Mouse (Mus musculus) myocyte (in vitro differentiated cells): ENCODE measurements around the gene Kcnk12. TPM values are rescaled to one million over a fixed set of nuclear protein-coding genes. Genes with fewer than 3 reads are reported as not detected.

Source experiments
- H3K27me3 ChIP-seq: one replicate; pipeline ENCODE4 v1.6.1; 2011; ENCODE audit not compliant: control insufficient read depth, insufficient read depth, insufficient read length
- H3K36me3 ChIP-seq: one replicate; pipeline ENCODE4 v1.6.1; 2011; ENCODE audit not compliant: control insufficient read depth, insufficient read depth
- H3K4me2 ChIP-seq: one replicate; pipeline ENCODE4 v1.6.1; 2011; ENCODE audit warnings: low read depth, control low read depth
- H3K4me3 ChIP-seq: one replicate; pipeline ENCODE4 v1.5.1; 2011; ENCODE audit warnings: mild to moderate bottlenecking, control low read depth, moderate library complexity
- H3K79me2 ChIP-seq: one replicate; pipeline ENCODE4 v1.6.1; 2011; ENCODE audit not compliant: control insufficient read depth, insufficient read depth
- H3ac ChIP-seq: one replicate; pipeline ENCODE4 v1.6.1; 2011; ENCODE audit not compliant: control insufficient read depth, insufficient read length
- CEBPB ChIP-seq: IDR thresholded peaks from 2 replicates; pipeline ENCODE4 v1.6.1; 2011; ENCODE audit warnings: mild to moderate bottlenecking, moderate library complexity; ENCODE audit not compliant: poor library complexity, insufficient read depth, severe bottlenecking
- E2F4 ChIP-seq: IDR thresholded peaks from one replicate; pipeline ENCODE4 v1.6.1; 2011; ENCODE audit warnings: mild to moderate bottlenecking, control low read depth, moderate library complexity; ENCODE audit not compliant: insufficient read depth
- MAX ChIP-seq: IDR thresholded peaks from one replicate; pipeline ENCODE4 v1.6.1; 2011; ENCODE audit warnings: low read depth, mild to moderate bottlenecking, control low read depth
- MYOD1 ChIP-seq, 3 experiments: IDR thresholded peaks; one replicate each; pipeline ENCODE4 v1.6.1; 2011; ENCODE audit warnings: control low read depth in 2 of 3, low read depth in 2 of 3, mild to moderate bottlenecking in 2 of 3, moderate library complexity in 1 of 3; ENCODE audit not compliant: insufficient read length in 2 of 3, control insufficient read depth in 1 of 3
- MYOG ChIP-seq, 3 experiments: IDR thresholded peaks; one replicate each; pipeline ENCODE4 v1.6.1; 2011; ENCODE audit warnings: control low read depth in 2 of 3, low read depth in 2 of 3, mild to moderate bottlenecking in 2 of 3; ENCODE audit not compliant: insufficient read length in 2 of 3, control insufficient read depth in 1 of 3, insufficient read depth in 1 of 3
- POLR2A ChIP-seq: IDR thresholded peaks from one replicate; pipeline ENCODE4 v1.6.1; 2011; ENCODE audit warnings: low read depth, mild to moderate bottlenecking, control low read depth, moderate library complexity; ENCODE audit not compliant: insufficient read length
- POLR2AphosphoS2 ChIP-seq: IDR thresholded peaks from one replicate; pipeline ENCODE4 v1.6.1; 2011; ENCODE audit warnings: low read depth, control low read depth; ENCODE audit not compliant: insufficient read length
- REST ChIP-seq: IDR thresholded peaks from one replicate; pipeline ENCODE4 v1.6.1; 2011; ENCODE audit warnings: mild to moderate bottlenecking, control low read depth, moderate library complexity; ENCODE audit not compliant: insufficient read depth, insufficient read length
- SRF ChIP-seq: IDR thresholded peaks from one replicate; pipeline ENCODE4 v1.6.1; 2011; ENCODE audit warnings: low read depth; ENCODE audit not compliant: control insufficient read depth, insufficient read length
- TCF12 ChIP-seq: IDR thresholded peaks from one replicate; pipeline ENCODE4 v1.6.1; 2011; ENCODE audit warnings: mild to moderate bottlenecking, control low read depth; ENCODE audit not compliant: poor library complexity, insufficient read depth, severe bottlenecking
- TCF3 ChIP-seq: IDR thresholded peaks from one replicate; pipeline ENCODE4 v1.6.1; 2011; ENCODE audit warnings: low read depth, control low read depth; ENCODE audit not compliant: insufficient read length
- USF1 ChIP-seq: IDR thresholded peaks from one replicate; pipeline ENCODE4 v1.6.1; 2011; ENCODE audit warnings: low read depth, mild to moderate bottlenecking, control low read depth, moderate library complexity
- polyA plus RNA-seq: library from polyadenylated mRNA; unstranded; fragments of >200 nt; fragmentation: generic; extraction: Trizol; gene quantifications from one replicate; pipeline ENCODE4 v1.2.1, GENCODE M21; 2012; ENCODE audit warnings: missing spikeins

Kcnk12 gene
- polyA plus RNA-seq, 1 experiment, result 0.35 TPM

DNA sequence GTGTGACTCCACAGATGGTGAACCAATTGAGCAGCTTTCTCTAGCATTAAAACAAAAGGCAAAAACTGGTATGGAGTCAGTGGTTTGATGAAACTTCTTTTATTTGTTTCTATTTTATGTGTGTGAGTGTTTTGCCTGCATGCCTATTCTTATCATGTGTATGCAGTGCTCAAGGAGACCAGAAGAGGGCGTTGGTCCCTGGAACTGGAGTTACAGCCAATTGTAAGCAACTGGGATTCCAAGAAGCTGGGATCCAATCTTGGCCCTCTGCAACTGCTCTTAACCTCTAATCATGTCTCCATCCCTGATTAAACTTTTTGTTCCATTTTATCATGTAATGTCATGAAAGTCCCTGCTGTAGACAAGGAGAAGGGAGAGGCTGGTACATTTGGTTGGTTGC, 58.0 kb downstream of the Kcnk12 start:
- H3ac ChIP-seq, result no peak overlapping the region
- no peaks in the 10 kb centered on the region for H3K79me2 ChIP-seq
- no peak overlapping the region for H3K4me2 ChIP-seq
- no peaks in the 10 kb centered on the region for H3K27me3 ChIP-seq
- H3K36me3 ChIP-seq, result no peaks in the 10 kb centered on the region
- no peak overlapping the region for H3K4me3 ChIP-seq
- TF ChIP-seq TCF12, result no peak

DNA sequence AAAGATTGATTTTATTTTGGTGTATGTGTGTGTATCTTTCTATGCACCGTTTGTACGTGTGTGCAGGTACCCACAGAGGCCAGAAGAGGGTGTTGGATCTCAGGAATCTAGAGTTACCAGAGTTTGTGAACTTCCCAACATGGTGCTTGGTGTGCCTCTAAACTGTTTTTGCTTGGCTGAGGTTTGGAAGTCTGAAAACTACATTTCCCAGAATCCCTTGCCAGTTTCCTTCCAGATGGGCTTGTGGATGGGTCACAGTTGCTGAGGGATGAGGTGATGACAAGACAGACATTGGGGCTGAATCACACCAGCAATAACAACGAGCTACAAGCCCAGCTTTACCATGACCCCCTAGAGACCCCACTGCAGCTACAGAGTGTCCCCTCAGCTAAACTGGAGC, 60.6 kb downstream of the Kcnk12 start:
- Histone ChIP-seq H3K4me3 (no peak overlapping the region), H3K4me2 (no peak overlapping the region), H3K27me3 (no peaks in the 10 kb centered on the region), H3K36me3 (no peaks in the 10 kb centered on the region), H3ac (no peak overlapping the region), H3K79me2 (no peaks in the 10 kb centered on the region)
- no peak for TF ChIP-seq MAX
- TF ChIP-seq POLR2AphosphoS2, result no peak
- TF ChIP-seq E2F4, result no peak
- no peak for TF ChIP-seq POLR2A
- TF ChIP-seq TCF12, result no peak
- no peak for TF ChIP-seq CEBPB

DNA sequence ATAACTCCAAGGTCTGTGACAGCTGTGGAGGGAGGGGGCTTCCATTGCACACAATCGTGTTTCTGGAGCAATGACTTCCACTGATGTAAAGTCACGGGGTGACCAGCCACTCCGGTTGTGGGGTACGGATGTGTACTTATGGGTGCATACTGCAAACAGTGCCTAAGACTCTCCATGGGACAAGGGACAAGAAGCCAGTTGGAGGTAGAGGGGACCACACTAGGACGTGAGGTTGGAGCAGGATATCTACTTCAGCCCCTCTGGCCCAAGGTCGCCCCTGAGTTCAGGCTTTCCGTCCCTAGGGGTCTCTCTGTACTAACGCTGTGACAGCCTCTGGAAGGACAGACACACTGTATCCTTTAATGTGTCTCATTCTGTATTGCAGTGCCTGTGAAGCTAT, 63.3 kb downstream of the Kcnk12 start:
- no peaks in the 10 kb centered on the region for H3K36me3 ChIP-seq
- no peaks in the 10 kb centered on the region for H3K79me2 ChIP-seq
- no peak overlapping the region for H3ac ChIP-seq
- TF ChIP-seq TCF3, result no peak
- H3K4me2 ChIP-seq, result no peak overlapping the region
- H3K27me3 ChIP-seq, result no peaks in the 10 kb centered on the region
- no peak overlapping the region for H3K4me3 ChIP-seq

DNA sequence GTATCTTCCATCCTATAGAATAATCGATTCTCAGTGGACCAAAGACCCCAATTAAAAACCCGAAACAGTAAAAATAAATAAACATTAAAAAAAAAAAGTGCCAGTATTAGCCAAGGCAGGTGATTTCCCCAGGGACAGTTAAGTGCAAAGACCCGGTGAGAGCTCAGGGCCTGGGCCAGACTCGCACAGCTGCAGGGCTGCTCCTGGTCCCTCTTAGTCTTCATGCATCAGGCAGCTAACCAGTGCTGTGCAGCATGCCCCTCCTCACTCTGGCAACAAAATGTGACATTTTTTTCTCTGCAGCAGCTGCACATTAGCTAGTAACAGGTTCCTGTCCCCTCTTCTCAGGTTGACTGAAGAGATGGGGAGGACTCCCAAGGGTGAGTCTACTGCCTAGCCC, 65.8 kb downstream of the Kcnk12 start:
- TF ChIP-seq TCF3 (no peak), MAX (no peak), MYOD1 (IDR thresholded peaks at IDR 0.05; ENCODE audit: control insufficient read depth in 1 of 3, insufficient read length in 2 of 3, low read depth in 2 of 3) (no peak), E2F4 (no peak), POLR2AphosphoS2 (no peak), CEBPB (no peak), MYOG (IDR thresholded peaks at IDR 0.05; ENCODE audit: control insufficient read depth in 1 of 3, insufficient read depth in 1 of 3, insufficient read length in 2 of 3, low read depth in 2 of 3) (no peak), SRF (no peak), REST (no peak), USF1 (no peak), TCF12 (no peak), POLR2A (no peak)
- H3K4me3 ChIP-seq, result no peak overlapping the region
- H3K36me3 ChIP-seq, result no peaks in the 10 kb centered on the region
- H3K27me3 ChIP-seq, result no peaks in the 10 kb centered on the region
- no peak overlapping the region for H3K4me2 ChIP-seq
- no peak overlapping the region for H3ac ChIP-seq
- no peaks in the 10 kb centered on the region for H3K79me2 ChIP-seq

DNA sequence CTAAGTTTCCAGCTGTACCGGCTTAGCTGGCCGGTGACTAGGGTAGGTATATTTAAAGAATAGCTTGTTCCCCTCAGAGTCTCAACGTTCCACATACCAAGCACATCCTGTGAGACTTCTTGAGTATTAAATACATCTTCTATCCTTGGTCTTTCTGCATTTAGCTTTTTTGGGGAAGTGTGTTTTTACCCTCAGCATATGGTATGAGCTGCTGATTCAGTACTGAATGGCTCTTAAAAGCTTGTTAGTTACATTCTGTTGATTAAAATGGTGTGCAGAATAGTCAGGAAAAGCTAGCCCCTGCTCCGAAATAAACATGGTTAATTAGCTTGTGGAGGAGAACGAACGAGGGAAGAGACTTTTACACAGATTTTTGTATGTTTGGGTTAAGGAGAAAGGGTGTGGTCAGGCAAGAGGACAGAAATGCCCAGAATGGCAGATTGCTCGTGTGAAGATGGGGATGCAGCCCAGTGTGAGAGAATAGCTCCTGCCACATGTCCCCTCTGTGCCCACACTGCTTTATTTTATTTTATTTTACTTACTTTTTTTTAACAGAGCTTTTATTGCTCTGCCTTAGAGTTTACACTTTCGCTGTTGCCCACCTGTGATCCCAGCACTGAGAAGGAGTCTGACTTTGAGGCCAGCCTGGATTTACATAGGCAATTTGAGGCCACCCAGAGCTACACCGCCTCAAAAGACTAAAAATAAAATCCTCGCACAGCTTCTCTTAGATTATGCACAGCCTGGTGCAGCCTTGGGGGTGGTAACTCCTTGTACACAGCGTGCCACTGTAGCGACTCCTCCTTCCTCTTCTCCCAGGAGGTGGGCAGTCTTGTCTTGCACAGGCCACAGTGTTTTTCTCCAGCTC, 71.1 kb downstream of the Kcnk12 start:
- Histone ChIP-seq H3K79me2 (no peaks in the 10 kb centered on the region), H3K4me2 (no peak overlapping the region), H3K4me3 (no peak overlapping the region), H3ac (no peak overlapping the region), H3K27me3 (no peaks in the 10 kb centered on the region), H3K36me3 (no peaks in the 10 kb centered on the region)
- TF ChIP-seq TCF3, result no peak
- no peak for TF ChIP-seq POLR2A
- TF ChIP-seq MYOD1 (IDR thresholded peaks at IDR 0.05; ENCODE audit: control insufficient read depth in 1 of 3, insufficient read length in 2 of 3, low read depth in 2 of 3), result no peak
- no peak for TF ChIP-seq MYOG (IDR thresholded peaks at IDR 0.05; ENCODE audit: control insufficient read depth in 1 of 3, insufficient read depth in 1 of 3, insufficient read length in 2 of 3, low read depth in 2 of 3)
- TF ChIP-seq E2F4, result no peak

DNA sequence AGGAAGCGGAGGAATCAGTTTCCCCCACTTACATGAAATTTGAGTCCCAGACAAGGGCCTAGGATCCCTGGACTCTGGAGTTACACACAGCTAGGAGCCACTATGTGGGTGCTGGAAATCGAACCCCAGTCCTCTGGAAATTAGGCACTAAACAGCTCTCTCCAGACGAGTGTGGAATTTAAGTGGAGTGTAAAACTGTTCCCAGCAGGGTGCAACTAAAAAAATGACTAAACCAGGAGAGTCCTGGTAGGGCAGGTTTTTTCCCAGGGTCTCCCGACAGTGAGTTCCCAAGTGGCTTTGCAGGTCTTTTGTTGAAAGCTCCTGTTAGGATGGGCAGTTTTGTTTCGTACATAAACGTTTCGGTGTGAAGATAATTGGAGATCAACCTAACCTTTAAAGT, 73.1 kb downstream of the Kcnk12 start:
- no peak overlapping the region for H3K4me3 ChIP-seq
- H3ac ChIP-seq, result no peak overlapping the region
- TF ChIP-seq MYOG (IDR thresholded peaks at IDR 0.05; ENCODE audit: control insufficient read depth in 1 of 3, insufficient read depth in 1 of 3, insufficient read length in 2 of 3, low read depth in 2 of 3) (no peak), TCF12 (no peak), POLR2A (no peak)
- H3K79me2 ChIP-seq, result no peaks in the 10 kb centered on the region
- H3K27me3 ChIP-seq, result no peaks in the 10 kb centered on the region
- no peaks in the 10 kb centered on the region for H3K36me3 ChIP-seq
- no peak overlapping the region for H3K4me2 ChIP-seq
